Mouse (Mus musculus) kidney, embryonic 14.5 days (tissue): ENCODE results near the gene Wscd2. TPM values are rescaled to one million over a fixed set of nuclear protein-coding genes. Genes with fewer than 3 reads are reported as not detected.

Experiments
- ATAC-seq: fragments of 200-750 bp; cut with Nextera tagmentation; 2 replicates; pipeline ENCODE4 v1.8.0; 2017; ENCODE audit warnings: moderate number of reproducible peaks, mild to moderate bottlenecking, moderate TSS enrichment, moderate library complexity; ENCODE audit not compliant: low FRiP score, low TSS enrichment
- H3K27ac ChIP-seq: fragments of 300-500 bp; sonication (generic); 2 replicates; pipeline ENCODE4 v1.5.1; 2014; ENCODE audit warnings: low read depth, mild to moderate bottlenecking, low read length, moderate library complexity, mixed read lengths
- H3K27me3 ChIP-seq: fragments of 300-500 bp; sonication (generic); 2 replicates; pipeline ENCODE4 v1.6.1; 2014; ENCODE audit warnings: mild to moderate bottlenecking, low read length; ENCODE audit not compliant: control insufficient read depth, insufficient read depth
- H3K36me3 ChIP-seq: fragments of 300-500 bp; sonication (generic); 2 replicates; pipeline ENCODE4 v1.6.1; 2014; ENCODE audit warnings: low read length, mixed read lengths; ENCODE audit not compliant: control insufficient read depth, insufficient read depth
- H3K4me1 ChIP-seq: fragments of 300-500 bp; sonication (generic); 2 replicates; pipeline ENCODE4 v1.6.1; 2014; ENCODE audit warnings: low read length, mixed read lengths; ENCODE audit not compliant: control insufficient read depth, insufficient read depth
- H3K4me2 ChIP-seq: fragments of 300-500 bp; sonication (generic); replicated peaks from 2 replicates; pipeline ENCODE4 v1.6.1; 2014; ENCODE audit warnings: low read depth, mild to moderate bottlenecking, low read length
- H3K4me3 ChIP-seq: fragments of 300-500 bp; sonication (generic); 2 replicates; pipeline ENCODE4 v1.5.1; 2014; ENCODE audit warnings: mild to moderate bottlenecking, low read length
- H3K9ac ChIP-seq: fragments of 300-500 bp; sonication (generic); 2 replicates; pipeline ENCODE4 v1.6.1; 2014; ENCODE audit warnings: low read depth, mild to moderate bottlenecking, low read length, moderate library complexity
- H3K9me3 ChIP-seq: fragments of 300-500 bp; sonication (generic); 2 replicates; pipeline ENCODE4 v1.6.1; 2016; ENCODE audit warnings: low read length; ENCODE audit not compliant: control insufficient read depth
- WGBS: fragments of 180-500 bp; shearing (Covaris S2); extraction: QIAGEN DNeasy Blood & Tissue Kit; methylation state at CpG from one replicate; pipeline ENCODE4 v1.1.7; 2014; 5-methylcytosine and 5-hydroxymethylcytosine counted together
- polyA plus RNA-seq: library from polyadenylated mRNA; unstranded; fragments of >200 nt; fragmentation: Nextera tagmentation; extraction: Ambion mirVana; gene quantifications from 2 replicates; pipeline ENCODE4 v1.2.1, GENCODE M21; 2014

Wscd2 gene
- polyA plus RNA-seq, 1 experiment from 2014 or later = 3.7 TPM

DNA sequence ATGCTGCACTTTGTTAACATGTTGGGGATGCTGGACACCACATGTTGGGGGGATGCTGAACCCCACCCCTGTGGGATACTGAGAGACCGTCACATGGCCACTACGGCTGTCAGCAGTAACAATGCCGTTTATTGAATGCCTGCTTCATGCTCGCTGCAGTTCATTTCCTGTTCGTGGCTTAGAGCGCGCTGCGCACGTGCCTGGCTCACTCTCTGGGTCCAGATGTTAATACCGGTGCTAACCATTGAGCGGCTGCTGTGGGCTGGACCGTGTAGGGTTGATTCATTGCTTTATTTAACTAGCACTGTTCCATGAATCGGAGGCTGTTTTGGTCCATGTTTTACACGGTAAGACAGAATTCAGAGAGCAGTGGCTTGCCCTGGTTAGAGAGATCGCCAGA, 64.0 kb downstream of the Wscd2 start:
- WGBS = 68% methylated on average over 15 of the region's 15 CpGs
- Histone ChIP-seq H3K9ac (no peak overlapping the region), H3K27me3 (peaks cover 28% of the 10 kb centered on the region), H3K27ac (no peak overlapping the region), H3K9me3 (no peaks in the 10 kb centered on the region), H3K4me3 (no peak overlapping the region), H3K36me3 (no peaks in the 10 kb centered on the region), H3K4me1 (no peaks in the 10 kb centered on the region), H3K4me2 (no peak overlapping the region)
- no peak for ATAC-seq

- no peaks in the 10 kb centered on the region for H3K4me1 ChIP-seq
- no peak overlapping the region for H3K27ac ChIP-seq
- 79% methylated on average over 2 of the region's 2 CpGs for WGBS
- no peak overlapping the region for H3K9ac ChIP-seq
- no peak for ATAC-seq
- peaks cover 28% of the 10 kb centered on the region for H3K27me3 ChIP-seq
- no peak overlapping the region for H3K4me3 ChIP-seq
- H3K36me3 ChIP-seq = no peaks in the 10 kb centered on the region
- no peaks in the 10 kb centered on the region for H3K9me3 ChIP-seq
- no peak overlapping the region for H3K4me2 ChIP-seq
These were observed 64.4 kb downstream of the Wscd2 start for GRCm38 (mm10) chr5:113554571-113554970.

DNA sequence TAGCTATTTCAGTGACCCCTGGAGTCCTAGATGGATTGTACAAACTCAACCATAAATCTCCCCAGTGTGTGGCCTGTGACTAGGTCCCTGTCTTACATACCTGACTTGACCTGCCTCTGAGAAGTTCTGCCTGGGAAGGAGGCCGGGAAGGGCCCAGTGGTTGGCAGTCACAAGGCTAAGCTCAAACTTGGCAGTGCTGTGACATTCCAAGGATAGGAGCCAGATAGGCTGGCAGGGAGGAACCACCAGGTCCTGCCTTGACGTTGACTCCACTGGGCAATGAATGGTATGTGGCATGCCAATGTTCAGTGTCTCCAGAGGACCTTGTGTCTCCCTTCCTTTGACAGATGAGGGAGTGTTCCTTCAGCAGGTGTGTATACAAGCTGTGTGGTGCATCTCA, 65.6 kb downstream of the Wscd2 start:
- no peaks in the 10 kb centered on the region for H3K36me3 ChIP-seq
- H3K4me1 ChIP-seq = no peaks in the 10 kb centered on the region
- no peak for ATAC-seq
- 76% methylated on average over 2 of the region's 2 CpGs for WGBS
- no peak overlapping the region for H3K4me3 ChIP-seq
- no peak overlapping the region for H3K4me2 ChIP-seq
- H3K9ac ChIP-seq = no peak overlapping the region
- H3K9me3 ChIP-seq = no peaks in the 10 kb centered on the region
- peaks cover 21% of the 10 kb centered on the region for H3K27me3 ChIP-seq
- no peak overlapping the region for H3K27ac ChIP-seq

- Histone ChIP-seq H3K9ac (no peak overlapping the region), H3K27me3 (peaks cover 3% of the 10 kb centered on the region; the same call in 1 of the 2 replicates), H3K4me1 (no peaks in the 10 kb centered on the region), H3K36me3 (no peaks in the 10 kb centered on the region), H3K27ac (no peak overlapping the region), H3K4me3 (no peak overlapping the region), H3K9me3 (no peaks in the 10 kb centered on the region), H3K4me2 (no peak overlapping the region)
- ATAC-seq = 0 out of 2 replicates have a peak, but pooled peaks have one; percentile 24
- WGBS = 88% methylated on average over 8 of the region's 8 CpGs
These were observed 67.9 kb downstream of the Wscd2 start for GRCm38 (mm10) chr5:113558065-113558464.

- no peak overlapping the region for H3K4me2 ChIP-seq
- H3K36me3 ChIP-seq = no peaks in the 10 kb centered on the region
- ATAC-seq = no peak
- H3K9ac ChIP-seq = no peak overlapping the region
- WGBS = 72% methylated on average over 5 of the region's 5 CpGs
- H3K27me3 ChIP-seq = no peaks in the 10 kb centered on the region
- H3K4me3 ChIP-seq = no peak overlapping the region
- H3K9me3 ChIP-seq = no peaks in the 10 kb centered on the region
- no peak overlapping the region for H3K27ac ChIP-seq
- no peaks in the 10 kb centered on the region for H3K4me1 ChIP-seq
These were observed 69.5 kb downstream of the Wscd2 start for GRCm38 (mm10) chr5:113559627-113560026.

DNA sequence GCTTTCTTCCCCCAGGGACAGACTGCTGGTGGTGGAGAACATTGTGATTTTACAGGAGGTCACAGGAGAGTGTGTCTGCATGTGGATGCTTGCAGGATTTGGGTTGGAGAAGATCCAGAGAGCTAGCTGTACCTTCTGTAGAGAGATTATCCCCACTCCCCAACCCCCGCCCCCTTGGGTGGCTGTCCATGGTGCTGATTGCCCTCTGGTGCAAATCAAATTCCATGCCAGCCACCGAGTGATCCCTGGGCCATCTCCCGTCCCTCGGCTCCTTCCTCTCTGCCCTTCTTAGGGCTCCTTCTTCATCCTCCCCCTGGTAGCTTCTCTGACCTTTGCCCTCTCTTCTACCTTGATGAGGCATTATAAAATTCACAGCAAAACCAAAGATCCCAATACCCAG, 74.3 kb downstream of the Wscd2 start:
- ATAC-seq = no peak
- Histone ChIP-seq H3K27ac (no peak overlapping the region), H3K4me2 (no peak overlapping the region), H3K4me1 (no peaks in the 10 kb centered on the region), H3K4me3 (no peak overlapping the region), H3K36me3 (no peaks in the 10 kb centered on the region), H3K9ac (no peak overlapping the region), H3K27me3 (no peaks in the 10 kb centered on the region), H3K9me3 (no peaks in the 10 kb centered on the region)
- WGBS = 10% methylated on average over 4 of the region's 4 CpGs

DNA sequence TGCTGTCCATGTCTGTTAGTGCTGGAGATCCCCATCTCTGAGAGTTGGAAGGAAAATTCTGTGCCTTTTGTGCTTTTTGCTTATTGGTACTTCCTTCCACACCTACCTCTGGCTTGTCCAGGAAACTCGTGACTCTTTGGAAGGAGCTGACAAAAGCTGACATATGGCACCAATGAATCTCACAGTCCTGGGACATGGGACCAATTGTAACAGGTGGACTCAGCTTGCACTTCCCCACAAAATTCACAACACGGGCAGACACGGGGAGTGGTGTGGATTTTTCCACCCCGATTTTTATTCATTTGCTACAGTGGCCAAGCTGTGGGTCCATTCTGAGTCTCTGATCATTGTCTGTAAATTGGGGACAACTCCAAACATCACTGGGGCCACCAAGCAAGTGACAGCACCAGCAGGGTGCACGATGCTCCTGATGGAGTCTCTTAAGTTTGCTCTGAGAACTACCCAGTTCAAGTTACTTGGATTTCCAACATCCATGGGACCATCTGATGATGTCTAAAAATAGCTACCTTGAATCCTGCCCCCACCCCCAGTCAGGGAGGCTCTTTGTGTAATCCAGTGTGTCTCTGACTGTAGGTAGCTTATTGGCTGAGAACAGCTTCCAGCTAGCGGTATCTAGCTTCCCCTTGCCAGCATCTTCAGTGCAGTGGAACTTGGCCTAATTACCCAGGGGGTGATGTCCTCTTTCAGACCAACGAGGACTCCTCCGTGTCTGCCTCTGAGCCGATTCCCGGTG, 75.1 kb downstream of the Wscd2 start:
- Histone ChIP-seq H3K9me3 (peaks cover 2% of the 10 kb centered on the region; the same call in 1 of the 2 replicates), H3K4me1 (no peaks in the 10 kb centered on the region), H3K4me2 (no peak overlapping the region), H3K27ac (no peak overlapping the region), H3K4me3 (no peak overlapping the region), H3K9ac (no peak overlapping the region), H3K36me3 (no peaks in the 10 kb centered on the region), H3K27me3 (no peaks in the 10 kb centered on the region)
- no peak for ATAC-seq
- 75% methylated on average over 10 of the region's 10 CpGs for WGBS

DNA sequence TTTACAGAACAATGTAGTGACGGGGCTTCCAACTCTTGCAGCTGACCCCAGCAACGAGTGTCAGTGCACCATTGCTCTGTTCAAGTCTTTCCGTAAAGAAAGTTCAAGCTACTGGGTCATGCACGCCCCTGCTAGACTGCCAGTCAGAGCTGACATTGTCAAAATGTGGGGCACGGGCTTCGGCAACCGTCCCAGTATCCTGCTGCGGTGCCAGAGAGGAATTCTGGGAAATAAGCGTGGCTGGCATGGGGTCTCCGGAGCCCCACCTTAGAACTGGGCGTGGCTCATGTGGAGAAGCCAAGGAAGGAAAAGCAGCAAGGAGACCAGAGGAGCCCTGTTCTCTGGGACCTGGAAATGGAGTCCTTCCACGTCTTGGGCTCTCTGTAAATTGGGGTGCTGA, 75.7 kb downstream of the Wscd2 start:
- Histone ChIP-seq H3K9me3 (peaks cover 2% of the 10 kb centered on the region; the same call in 1 of the 2 replicates), H3K4me2 (no peak overlapping the region), H3K36me3 (no peaks in the 10 kb centered on the region), H3K27ac (no peak overlapping the region), H3K9ac (no peak overlapping the region), H3K4me3 (no peak overlapping the region), H3K27me3 (no peaks in the 10 kb centered on the region), H3K4me1 (no peaks in the 10 kb centered on the region)
- 72% methylated on average over 12 of the region's 12 CpGs for WGBS
- no peak for ATAC-seq

DNA sequence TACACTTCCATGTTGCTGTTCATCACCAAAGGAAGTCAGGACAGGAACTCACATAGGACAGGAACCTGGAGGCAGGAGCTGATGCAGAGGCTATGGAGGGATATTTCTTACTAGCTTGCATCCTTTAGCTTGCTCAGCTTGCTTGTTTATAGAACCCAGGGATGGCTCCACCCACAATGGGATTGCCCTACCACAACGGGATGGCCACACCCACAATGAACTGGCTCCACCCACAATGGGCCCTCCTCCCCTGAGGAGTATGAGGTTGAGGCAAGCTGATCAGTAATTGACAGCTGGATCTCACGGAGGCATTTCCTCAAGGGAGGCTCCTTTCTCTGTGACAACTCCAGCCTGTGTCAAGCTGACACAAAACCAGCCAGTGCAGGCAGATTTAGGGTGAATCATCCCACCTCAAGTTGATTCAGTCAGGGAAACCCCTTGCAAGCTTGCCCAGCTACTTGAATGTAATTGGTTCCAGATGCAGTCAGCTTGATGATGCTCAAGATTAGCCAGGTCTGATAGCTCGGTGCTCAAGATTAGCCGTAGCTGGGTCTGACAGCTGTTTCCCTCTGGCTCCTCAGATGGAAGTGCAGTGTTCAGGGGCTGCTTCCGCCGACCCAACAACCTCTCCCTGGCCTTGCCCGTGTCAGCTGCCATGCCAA, 80.1 kb downstream of the Wscd2 start:
- 53% methylated on average over 7 of the region's 7 CpGs for WGBS

More for the DNA sequence above, 80.1 kb downstream of the Wscd2 start:
- Histone ChIP-seq H3K4me2 (no peak overlapping the region), H3K9me3 (peaks cover 2% of the 10 kb centered on the region; the same call in 1 of the 2 replicates), H3K27ac (no peak overlapping the region), H3K36me3 (no peaks in the 10 kb centered on the region), H3K4me1 (no peaks in the 10 kb centered on the region), H3K9ac (no peak overlapping the region), H3K4me3 (no peak overlapping the region), H3K27me3 (no peaks in the 10 kb centered on the region)
- ATAC-seq = no peak
